Mouse (Mus musculus) CH12F3 (cell line): ENCODE measurements around the gene Atg101.

Source experiments
- in situ Hi-C: fragments of 300-500 bp; cut with MboI; formaldehyde crosslinking; loops from 2 replicates; pipeline ENCODE4 v1.14.3; 2020; ENCODE audit warnings: low sequenced_read_pairs

Atg101 gene

GRCm38 (mm10) chr15:101283911-101284750, at the start of gene Atg101:
Gene Atg101 (plus strand): TSS chr15:101284272.
- in situ Hi-C loops = loop anchor here (5.0 kb wide), 1 partner anchor 47 kb away; no protein-coding TSS in a partner anchor

- in situ Hi-C loops = loop anchor here (5.0 kb wide), 1 partner anchor 48 kb away; the partner anchor contains the start of gene Atg101
Observed at GRCm38 (mm10) chr15:101234611-101235341, 49.3 kb upstream of the Atg101 start.

- in situ Hi-C loops = loop anchor here (5.0 kb wide), 1 partner anchor 47 kb away; the partner anchor contains the start of gene Atg101
Observed at GRCm38 (mm10) chr15:101235342-101235698, 48.8 kb upstream of the Atg101 start.

DNA sequence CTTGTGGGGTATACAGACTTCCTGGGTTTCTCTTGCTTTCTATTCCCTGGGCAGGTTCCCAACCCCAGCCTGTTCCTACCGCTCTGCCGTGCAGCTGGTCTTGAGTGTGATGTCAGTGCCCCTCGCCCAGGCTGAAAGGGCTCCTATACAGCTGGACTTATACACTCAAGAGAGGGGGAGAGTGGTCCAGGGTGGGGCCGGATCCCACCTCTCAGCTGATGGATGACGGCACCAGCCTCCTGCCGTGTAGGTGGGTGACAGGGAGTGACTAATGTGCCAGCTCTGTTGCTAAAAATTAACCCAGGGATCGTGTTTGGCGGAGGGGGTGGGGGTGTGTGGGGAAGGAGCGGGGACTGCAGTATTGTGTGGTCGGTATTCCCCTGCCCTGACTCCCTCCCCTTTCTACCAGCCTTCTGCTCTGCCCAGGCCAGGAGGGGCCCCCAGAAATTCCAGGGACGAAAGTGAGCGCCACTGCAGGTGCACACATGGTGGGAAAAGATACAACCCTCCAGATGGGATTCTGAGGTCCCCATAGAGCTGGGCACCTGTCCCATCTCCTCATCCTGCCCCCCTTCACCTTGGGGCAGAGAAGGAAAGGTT, 48.2 kb upstream of the Atg101 start:
- in situ Hi-C loops = loop anchor here (5.0 kb wide), 1 partner anchor 46 kb away; the partner anchor contains the start of gene Atg101

DNA sequence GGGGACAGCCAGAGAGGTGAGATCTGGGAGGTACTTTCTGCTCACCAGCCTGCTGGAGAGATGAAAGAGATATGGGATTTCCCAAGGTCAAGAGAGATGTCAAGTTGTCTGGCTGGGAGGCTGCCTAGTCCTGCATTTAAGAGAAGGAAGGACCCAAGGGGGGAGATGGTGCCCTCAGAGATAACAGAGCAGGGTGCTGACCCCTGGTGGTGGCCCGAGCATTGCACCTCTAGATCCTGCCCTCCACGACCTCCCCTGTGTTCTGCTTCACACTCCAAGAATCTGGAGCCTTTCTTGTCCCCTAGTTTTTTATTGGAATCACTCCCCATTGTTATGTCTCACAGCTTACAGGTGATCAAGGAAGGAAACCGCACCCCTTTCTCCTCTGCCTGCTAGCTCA, 47.2 kb upstream of the Atg101 start:
- in situ Hi-C loops = loop anchor here (5.0 kb wide), 1 partner anchor 45 kb away; the partner anchor contains the start of gene Atg101

DNA sequence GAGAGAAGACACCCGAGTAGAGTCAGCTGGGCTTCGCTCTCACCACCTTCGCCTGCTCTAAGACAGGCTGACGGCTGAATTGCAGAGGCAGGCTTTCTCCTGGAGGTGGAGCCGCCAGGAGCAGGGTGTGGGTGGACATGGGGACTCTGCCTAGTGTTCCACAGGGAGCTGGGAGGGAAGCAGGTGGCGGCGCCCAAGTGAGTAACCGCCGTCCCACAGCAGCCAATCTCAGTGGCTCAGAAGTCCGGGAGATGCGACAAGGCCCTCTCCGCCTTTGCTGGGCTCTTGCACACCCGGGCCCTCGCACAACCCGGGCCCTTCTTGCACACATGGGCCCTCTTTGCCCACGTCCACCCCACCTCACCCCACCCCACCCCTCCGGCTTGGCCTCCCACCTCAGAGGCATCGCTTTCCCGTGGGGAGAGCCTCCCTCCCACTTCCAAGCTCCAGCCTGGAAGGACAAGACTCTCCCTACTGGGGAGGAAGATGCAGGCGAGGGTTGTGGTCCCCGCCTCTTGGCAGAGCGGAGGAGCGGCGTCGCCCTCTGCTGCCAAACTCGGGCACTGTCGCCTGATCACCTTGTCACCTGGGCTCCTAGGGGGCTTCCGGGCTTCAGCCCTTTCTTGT, 45.1 kb upstream of the Atg101 start:
- in situ Hi-C loops = loop anchor here (5.0 kb wide), 1 partner anchor 43 kb away; the partner anchor contains the start of gene Atg101

- in situ Hi-C loops = loop anchor here (5.0 kb wide), 1 partner anchor 42 kb away; the partner anchor contains the start of gene Atg101
Observed at GRCm38 (mm10) chr15:101239821-101240220, 44.3 kb upstream of the Atg101 start.

GRCm38 (mm10) chr15:101240799-101241204, 43.3 kb upstream of the Atg101 start:
- in situ Hi-C loops = no loop called here

DNA sequence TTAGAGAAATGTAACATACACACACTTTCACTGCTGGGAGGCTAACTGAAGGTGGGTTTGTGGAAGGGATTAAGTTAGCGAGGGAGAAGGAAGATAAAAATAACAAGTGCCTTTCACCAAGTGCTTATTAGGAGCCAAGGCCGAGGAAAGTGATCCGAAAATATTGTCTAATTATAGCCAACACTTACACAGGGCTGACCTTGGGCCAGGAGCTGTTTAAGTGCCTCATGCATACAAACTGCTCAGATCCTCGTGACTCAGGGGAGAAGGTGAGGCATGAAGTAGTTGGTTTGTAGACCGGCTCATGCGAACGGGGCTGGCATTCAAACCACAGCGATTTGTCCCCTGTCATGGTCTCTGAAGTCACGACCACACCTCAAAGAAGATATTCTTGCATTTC, 42.8 kb upstream of the Atg101 start:
- in situ Hi-C loops = no loop called here

GRCm38 (mm10) chr15:101241853-101242252, 42.2 kb upstream of the Atg101 start:
- in situ Hi-C loops = no loop called here

DNA sequence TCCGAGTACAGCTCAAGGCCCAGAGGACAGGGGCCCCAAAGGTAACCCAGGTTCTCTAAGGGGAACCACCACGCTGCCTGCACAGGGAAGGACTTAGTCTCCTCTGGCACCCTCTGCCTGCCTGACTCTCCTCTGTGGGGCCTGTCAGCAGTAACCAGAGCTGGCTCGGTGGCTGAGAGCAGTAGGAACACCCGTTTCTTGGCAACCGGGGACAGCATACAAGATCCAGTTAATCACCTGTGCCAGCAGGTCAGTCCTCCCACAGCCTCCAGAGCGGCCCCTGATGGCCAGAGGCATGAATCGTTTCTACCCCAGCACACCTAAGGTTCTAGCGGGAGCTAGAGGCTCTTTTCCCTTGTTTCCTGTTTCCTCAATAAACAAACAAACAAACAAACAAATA, 41.4 kb upstream of the Atg101 start:
- in situ Hi-C loops = no loop called here

DNA sequence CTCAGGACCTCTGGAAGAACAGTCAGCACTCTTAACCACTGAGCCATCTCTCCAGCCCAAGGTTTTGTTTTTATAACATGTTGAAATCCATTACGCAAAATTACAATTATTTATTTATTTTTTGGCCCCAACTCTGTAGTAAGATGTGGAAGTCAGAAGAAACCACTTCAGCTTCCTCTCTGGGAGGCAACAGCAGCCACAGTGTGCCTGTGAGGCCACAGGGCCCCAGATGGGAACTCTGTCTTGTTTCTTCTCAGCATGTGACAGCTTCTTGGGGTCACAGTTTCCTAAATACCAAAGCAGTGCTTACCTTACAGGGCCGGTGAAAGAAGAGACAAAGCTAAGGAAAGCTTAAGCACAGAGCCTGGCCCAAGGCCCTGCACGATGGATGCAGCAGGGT, 40.1 kb upstream of the Atg101 start:
- in situ Hi-C loops = no loop called here

DNA sequence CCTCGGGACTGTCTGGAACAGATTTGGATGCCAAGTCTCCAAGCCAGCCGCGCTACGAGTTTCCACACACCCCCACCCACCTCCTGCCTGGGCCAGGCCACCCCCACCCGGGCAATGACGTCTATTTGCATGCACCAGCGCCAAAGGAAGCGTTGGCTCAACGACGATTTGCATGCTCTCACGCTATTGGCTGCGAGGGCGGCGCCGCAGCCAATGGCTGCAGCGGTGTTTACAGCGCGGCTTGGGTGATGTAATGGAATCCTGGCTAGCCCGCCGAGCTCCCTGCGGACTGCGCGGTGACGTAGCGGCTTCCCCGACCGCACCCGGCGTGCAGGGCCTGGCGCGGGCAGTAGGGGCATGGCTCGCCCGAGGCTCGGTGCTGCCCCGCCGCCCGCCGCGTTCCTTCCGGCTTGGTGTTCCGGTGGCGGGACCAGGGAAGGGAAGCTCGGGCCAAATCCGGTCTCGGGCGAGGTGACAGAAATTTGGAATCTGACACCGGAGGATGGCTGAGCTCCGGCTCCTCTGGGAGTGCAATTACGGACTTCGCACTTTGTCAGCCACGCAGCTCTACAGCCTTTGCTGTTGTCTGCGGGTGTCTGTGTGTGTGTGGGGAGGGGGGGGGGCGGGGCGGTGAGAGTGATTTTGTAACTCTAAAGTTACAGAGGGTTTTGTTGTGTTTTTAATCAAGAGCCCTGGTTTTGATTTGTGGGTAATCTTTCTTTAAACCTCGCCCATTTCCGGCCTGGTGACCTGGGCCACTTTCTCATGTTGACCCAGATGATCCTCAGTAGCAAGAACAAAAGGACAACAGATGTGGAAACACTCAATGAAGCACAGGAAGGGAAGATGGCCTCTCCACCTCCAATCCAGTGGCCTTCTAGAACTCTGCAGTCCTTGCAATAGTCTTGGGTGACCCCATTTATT, 37.6 kb upstream of the Atg101 start:
- in situ Hi-C loops = no loop called here

DNA sequence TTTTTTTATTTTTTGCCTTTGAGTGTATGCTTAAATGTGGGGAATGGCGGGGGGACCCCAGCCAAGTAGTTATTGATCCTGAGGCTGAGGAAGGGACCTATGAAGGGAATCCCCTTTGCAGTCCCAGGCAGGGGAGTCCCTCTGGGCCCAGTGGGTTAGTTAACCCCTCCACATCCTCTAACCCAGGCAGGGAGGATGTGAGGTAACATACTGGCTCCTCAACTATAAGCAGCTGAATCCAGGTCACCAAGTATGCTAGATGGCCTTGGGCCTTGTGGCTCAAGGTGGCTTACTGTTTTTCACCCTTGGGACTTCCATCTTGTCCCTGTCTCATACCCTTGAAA, 36.9 kb upstream of the Atg101 start:
- in situ Hi-C loops = no loop called here

- in situ Hi-C loops = no loop called here
Observed at GRCm38 (mm10) chr15:101248029-101248710, 35.9 kb upstream of the Atg101 start.

GRCm38 (mm10) chr15:101250220-101250800, 33.8 kb upstream of the Atg101 start:
- in situ Hi-C loops = no loop called here

DNA sequence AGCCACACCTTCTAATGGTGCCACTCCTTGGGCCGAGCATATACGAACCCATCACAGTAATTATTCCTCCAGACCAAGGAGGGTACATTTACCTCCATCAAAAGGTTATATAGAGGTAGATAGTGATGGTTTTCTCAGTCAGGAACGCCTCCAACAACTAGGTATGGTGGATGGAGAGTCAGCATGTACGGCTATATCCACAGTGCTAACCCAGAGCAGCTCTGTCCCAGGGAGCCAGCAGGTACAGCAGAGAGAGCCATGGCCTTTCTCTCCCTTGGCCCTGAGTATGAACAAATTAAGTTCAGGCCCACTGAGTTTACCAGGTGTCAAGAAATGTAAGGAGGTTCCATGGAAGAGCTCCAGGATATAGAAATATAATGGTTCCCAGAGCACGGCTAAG, 32.1 kb upstream of the Atg101 start:
- in situ Hi-C loops = no loop called here

GRCm38 (mm10) chr15:101252614-101253013, 31.5 kb upstream of the Atg101 start:
- in situ Hi-C loops = no loop called here

DNA sequence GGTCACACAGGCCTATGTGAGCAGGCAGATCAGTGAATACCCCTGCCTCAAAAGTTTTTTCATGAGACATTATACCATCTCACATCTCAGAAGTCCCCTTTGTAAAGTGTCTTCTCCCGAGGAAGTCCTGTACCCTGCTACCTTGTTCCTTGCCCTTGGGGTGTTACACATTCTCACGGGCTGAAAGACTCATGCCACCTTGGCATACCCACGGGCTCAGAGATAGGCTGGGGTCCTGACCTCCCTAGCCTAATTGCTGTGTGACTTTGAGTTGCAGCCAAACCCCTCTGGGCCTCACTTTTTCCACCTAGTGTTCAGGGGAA, 30.5 kb upstream of the Atg101 start:
- in situ Hi-C loops = no loop called here
